Mouse (Mus musculus) C2C12 (cell line): ENCODE measurements around the gene Tmeff2.
A peak's percentile ranks its signal among the peaks of the same experiment; 100 is the strongest.

ENCODE experiments used
- CEBPB ChIP-seq: IDR thresholded peaks from one replicate; pipeline ENCODE4 v1.6.1; 2011; ENCODE audit warnings: low read depth, mild to moderate bottlenecking, control low read depth, moderate library complexity
- CTCF ChIP-seq: IDR thresholded peaks from one replicate; pipeline ENCODE4 v1.5.1; 2011; ENCODE audit not compliant: control insufficient read depth, insufficient read depth, insufficient read length
- MAX ChIP-seq: IDR thresholded peaks from one replicate; pipeline ENCODE4 v1.6.1; 2011; ENCODE audit warnings: mild to moderate bottlenecking, control low read depth
- MYOD1 ChIP-seq: IDR thresholded peaks from one replicate; pipeline ENCODE4 v1.6.1; 2011; ENCODE audit warnings: low read depth; ENCODE audit not compliant: control insufficient read depth, insufficient read length
- MYOG ChIP-seq: IDR thresholded peaks from one replicate; pipeline ENCODE4 v1.6.1; 2011; ENCODE audit not compliant: control insufficient read depth, insufficient read length; ENCODE audit errors: extremely low read depth
- USF1 ChIP-seq: IDR thresholded peaks from one replicate; pipeline ENCODE4 v1.6.1; 2011; ENCODE audit warnings: low read depth, mild to moderate bottlenecking, control low read depth, moderate library complexity

DNA sequence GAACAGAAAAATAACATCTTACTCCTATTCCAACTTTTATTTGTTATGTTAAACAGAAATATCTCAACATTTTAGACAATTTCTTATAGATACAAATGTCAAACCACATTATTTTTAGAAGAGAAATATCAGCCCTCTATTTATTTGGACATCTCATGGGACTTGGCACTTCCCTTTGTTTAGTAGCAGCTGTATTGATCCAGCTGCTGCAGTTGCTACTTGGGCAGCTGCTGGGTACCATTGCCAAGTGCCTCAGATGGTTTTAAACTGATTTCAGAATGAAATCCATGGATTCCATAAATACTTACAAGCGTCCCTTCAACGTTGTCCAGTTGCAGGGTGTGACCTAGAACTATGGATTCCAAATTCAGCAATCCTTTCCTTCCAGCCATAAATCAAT is 70.4 kb downstream of the Tmeff2 start:
- TF ChIP-seq CTCF (no peak), MYOD1 (peak; percentile 97), USF1 (no peak), MYOG (no peak), CEBPB (no peak), MAX (no peak)
